Mouse (Mus musculus) limb, embryonic 14.5 days (tissue): ENCODE data around the gene Fam19a3. TPM values are rescaled to one million over a fixed set of nuclear protein-coding genes. Genes with fewer than 3 reads are reported as not detected.
"Not testable (repeated sequence)": the region's sequence is repeated elsewhere in the genome, so short reads cannot be mapped to it uniquely, and the experiment has no call there.

Experiments
- ATAC-seq: fragments of 200-750 bp; cut with Nextera tagmentation; 2 replicates; pipeline ENCODE4 v1.8.0; 2017; ENCODE audit warnings: low read depth, moderate number of reproducible peaks, moderate TSS enrichment; ENCODE audit not compliant: low FRiP score
- DNase-seq: peaks from one replicate; pipeline ENCODE4 v3.0.0-alpha.2; 2015; ENCODE audit warnings: low spot score
- H3K27ac ChIP-seq: fragments of 300-500 bp; sonication (generic); replicated peaks from 2 replicates; pipeline ENCODE4 v1.5.1; 2014; ENCODE audit warnings: low read depth, mild to moderate bottlenecking, low read length, moderate library complexity, mixed read lengths
- H3K27me3 ChIP-seq: fragments of 300-500 bp; sonication (generic); 2 replicates; pipeline ENCODE4 v1.6.1; 2014; ENCODE audit warnings: low read length, mixed read lengths; ENCODE audit not compliant: control insufficient read depth, insufficient read depth
- H3K36me3 ChIP-seq: fragments of 300-500 bp; sonication (generic); 2 replicates; pipeline ENCODE4 v1.6.1; 2014; ENCODE audit warnings: mild to moderate bottlenecking, low read length, moderate library complexity, mixed read lengths; ENCODE audit not compliant: control insufficient read depth, insufficient read depth
- H3K4me1 ChIP-seq: fragments of 300-500 bp; sonication (generic); 2 replicates; pipeline ENCODE4 v1.6.1; 2014; ENCODE audit warnings: antibody characterized with exemption, low read length, mixed read lengths; ENCODE audit not compliant: control insufficient read depth, insufficient read depth
- H3K4me2 ChIP-seq: fragments of 300-500 bp; sonication (generic); replicated peaks from 2 replicates; pipeline ENCODE4 v1.6.1; 2014; ENCODE audit warnings: low read depth, mild to moderate bottlenecking, low read length, moderate library complexity; ENCODE audit not compliant: severe bottlenecking
- H3K4me3 ChIP-seq: fragments of 300-500 bp; sonication (generic); replicated peaks from 2 replicates; pipeline ENCODE4 v1.5.1; 2014; ENCODE audit warnings: low read length
- H3K9ac ChIP-seq: fragments of 300-500 bp; sonication (generic); 2 replicates; pipeline ENCODE4 v1.6.1; 2014; ENCODE audit warnings: mild to moderate bottlenecking, low read depth, low read length, moderate library complexity; ENCODE audit not compliant: severe bottlenecking
- H3K9me3 ChIP-seq: fragments of 300-500 bp; sonication (generic); 2 replicates; pipeline ENCODE4 v1.6.1; 2016; ENCODE audit warnings: low read length; ENCODE audit not compliant: control insufficient read depth
- POLR2A ChIP-seq: fragments of 200-500 bp; IDR thresholded peaks from 2 replicates; pipeline ENCODE4 v1.8.0; 2012; ENCODE audit warnings: inconsistent platforms, mild to moderate bottlenecking, moderate library complexity, borderline replicate concordance; ENCODE audit not compliant: insufficient read depth, insufficient read length; ENCODE audit errors: extremely low read depth
- WGBS: fragments of 180-500 bp; shearing (Covaris S2); extraction: QIAGEN DNeasy Blood & Tissue Kit; methylation state at CpG from one replicate; pipeline ENCODE4 v1.1.7; 2014; 5-methylcytosine and 5-hydroxymethylcytosine counted together
- polyA plus RNA-seq, 2 experiments: library from polyadenylated mRNA; depleted of rRNA in 1 of 2; stranded (reverse) in 1 of 2; unstranded in 1 of 2; fragments of >200 nt; fragmentation: Nextera tagmentation in 1 of 2; extraction: Ambion mirVana in 1 of 2; gene quantifications; 2 replicates each; pipeline versions ENCODE4 v1.2.1 to v1.2.3; 2012 to 2014

The Fam19a3 gene
- polyA plus RNA-seq, 2 experiments: 0.26 to 0.93 TPM

- WGBS: 15% methylated on average over 5 of the region's 5 CpGs
- no peak; the same call in 1 of the 2 replicates for ATAC-seq
- DNase-seq: no peak
Observed at GRCm38 (mm10) chr3:104758869-104759268, 22.8 kb downstream of the Fam19a3 start.

GRCm38 (mm10) chr3:104758406-104758805, 23.2 kb downstream of the Fam19a3 start:
- H3K27ac ChIP-seq: no peak overlapping the region
- H3K27me3 ChIP-seq: no peaks in the 10 kb centered on the region
- no peak for TF ChIP-seq POLR2A
- ATAC-seq: peak; percentile 89
- H3K4me1 ChIP-seq: 0 out of 2 replicates have a peak, but pooled peaks cover 2% of the 10 kb centered on the region
- peak overlapping the region; percentile 26 for H3K4me3 ChIP-seq
- WGBS: 1% methylated on average over 27 of the region's 27 CpGs
- peak; percentile 77 for DNase-seq
- H3K9ac ChIP-seq: peak overlapping the region; percentile 46
- H3K9me3 ChIP-seq: no peaks in the 10 kb centered on the region
- H3K36me3 ChIP-seq: no peaks in the 10 kb centered on the region
- H3K4me2 ChIP-seq: peak overlapping the region; percentile 52

More at GRCm38 (mm10) chr3:104758869-104759268, 22.8 kb downstream of the Fam19a3 start:
- Histone ChIP-seq H3K9ac (peak overlapping the region; percentile 46), H3K4me3 (peak overlapping the region; percentile 26), H3K4me1 (0 out of 2 replicates have a peak, but pooled peaks cover 2% of the 10 kb centered on the region), H3K36me3 (no peaks in the 10 kb centered on the region), H3K9me3 (no peaks in the 10 kb centered on the region), H3K4me2 (peak overlapping the region; percentile 52), H3K27me3 (no peaks in the 10 kb centered on the region), H3K27ac (no peak overlapping the region)
- TF ChIP-seq POLR2A: no peak

- not testable (repeated sequence) for DNase-seq, H3K27me3 ChIP-seq, ATAC-seq, H3K27ac ChIP-seq, H3K36me3 ChIP-seq, H3K4me1 ChIP-seq, H3K9me3 ChIP-seq, H3K9ac ChIP-seq, H3K4me3 ChIP-seq
- peak overlapping the region; percentile 32 for H3K4me2 ChIP-seq
- WGBS: 19% methylated on average over 21 of the region's 25 CpGs
Observed at GRCm38 (mm10) chr3:104752845-104753244, 28.8 kb downstream of the Fam19a3 start.

GRCm38 (mm10) chr3:104743864-104744263, 37.8 kb downstream of the Fam19a3 start:
- no peak for TF ChIP-seq POLR2A
- no peaks in the 10 kb centered on the region for H3K27me3 ChIP-seq
- H3K4me2 ChIP-seq: no peak overlapping the region
- H3K9me3 ChIP-seq: no peaks in the 10 kb centered on the region
- H3K4me1 ChIP-seq: no peaks in the 10 kb centered on the region
- WGBS: 68% methylated on average over 1 of the region's 1 CpGs
- no peaks in the 10 kb centered on the region for H3K36me3 ChIP-seq
- DNase-seq: no peak
- H3K9ac ChIP-seq: no peak overlapping the region
- ATAC-seq: no peak
- H3K27ac ChIP-seq: no peak overlapping the region
- H3K4me3 ChIP-seq: no peak overlapping the region

- Histone ChIP-seq H3K27ac (no peak overlapping the region), H3K27me3 (no peaks in the 10 kb centered on the region), H3K4me2 (no peak overlapping the region), H3K4me1 (no peaks in the 10 kb centered on the region), H3K9me3 (no peaks in the 10 kb centered on the region), H3K9ac (no peak overlapping the region), H3K36me3 (no peaks in the 10 kb centered on the region), H3K4me3 (no peak overlapping the region)
- ATAC-seq (0 out of 2 replicates have a peak, but pooled peaks have one; percentile 19), DNase-seq (no peak)
- TF ChIP-seq POLR2A: no peak
- 6% methylated on average over 1 of the region's 1 CpGs for WGBS
Observed at GRCm38 (mm10) chr3:104743161-104743560, 38.5 kb downstream of the Fam19a3 start.

- no peak overlapping the region for H3K27ac ChIP-seq
- H3K4me3 ChIP-seq: no peak overlapping the region
- H3K9ac ChIP-seq: no peak overlapping the region
- no peaks in the 10 kb centered on the region for H3K36me3 ChIP-seq
- no peak for TF ChIP-seq POLR2A
- WGBS: 87% methylated on average over 3 of the region's 3 CpGs
- H3K27me3 ChIP-seq: no peaks in the 10 kb centered on the region
- no peaks in the 10 kb centered on the region for H3K9me3 ChIP-seq
- no peaks in the 10 kb centered on the region for H3K4me1 ChIP-seq
- DNase-seq (no peak), ATAC-seq (no peak)
- H3K4me2 ChIP-seq: no peak overlapping the region
Observed at GRCm38 (mm10) chr3:104741954-104742353, 39.7 kb downstream of the Fam19a3 start.
